Mouse (Mus musculus) small intestine, adult 2 months (tissue): Measurements from ENCODE around the gene Pttg1ip.

Source experiments
- CTCF ChIP-seq: fragments of 200-500 bp; IDR thresholded peaks from 2 replicates; pipeline ENCODE4 v1.5.1; 2012; ENCODE audit warnings: low read depth, mild to moderate bottlenecking, control low read depth, inconsistent platforms, low read length, moderate library complexity, mixed read lengths; ENCODE audit not compliant: insufficient replicate concordance, insufficient read length; ENCODE audit errors: extremely low read depth
- POLR2A ChIP-seq: fragments of 200-500 bp; IDR thresholded peaks from 2 replicates; pipeline ENCODE4 v1.6.1; 2012; ENCODE audit warnings: low read depth, mild to moderate bottlenecking, control low read depth, inconsistent platforms, low read length, moderate library complexity

DNA sequence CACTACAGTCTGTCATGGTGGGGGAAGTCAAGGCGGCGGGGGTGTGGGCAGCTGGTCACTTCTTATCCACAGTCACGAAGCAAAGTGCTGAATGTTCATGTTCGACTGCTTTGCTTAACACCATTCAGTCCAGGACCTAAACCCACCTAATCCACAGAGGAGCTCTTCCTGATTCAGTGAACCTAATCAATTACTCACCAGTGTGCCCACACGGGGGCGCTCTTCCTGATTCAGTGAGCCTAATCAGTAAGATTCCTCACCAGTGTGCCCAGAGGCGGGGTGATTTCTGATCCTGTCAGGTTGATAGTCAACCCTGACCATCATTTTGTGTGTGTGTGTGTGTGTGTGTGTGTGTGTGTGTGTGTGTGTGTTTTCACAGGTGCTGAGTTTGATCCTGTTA is 38.3 kb upstream of the Pttg1ip start:
- peak; percentile 66; the same call in 1 of the 2 replicates for TF ChIP-seq CTCF
- TF ChIP-seq POLR2A: no peak
